Mouse (Mus musculus) intestine, embryonic 16.5 days (tissue): ENCODE data around the gene Padi1. TPM values are rescaled to one million over a fixed set of nuclear protein-coding genes. Genes with fewer than 3 reads are reported as not detected.

ENCODE experiments used
- ATAC-seq: fragments of 200-750 bp; cut with Nextera tagmentation; 2 replicates; pipeline ENCODE4 v1.8.0; 2017; ENCODE audit warnings: moderate TSS enrichment, moderate library complexity
- H3K27ac ChIP-seq: fragments of 300-500 bp; sonication (generic); 2 replicates; pipeline ENCODE4 v1.5.1; 2014; ENCODE audit warnings: mild to moderate bottlenecking, low read length
- H3K27me3 ChIP-seq: fragments of 300-500 bp; sonication (generic); replicated peaks from 2 replicates; pipeline ENCODE4 v1.6.1; 2014; ENCODE audit warnings: low read length, control low read depth, mixed read lengths; ENCODE audit not compliant: control insufficient read depth, insufficient read depth
- H3K36me3 ChIP-seq: fragments of 300-500 bp; sonication (generic); 2 replicates; pipeline ENCODE4 v1.6.1; 2014; ENCODE audit warnings: low read length, control low read depth; ENCODE audit not compliant: control insufficient read depth, insufficient read depth
- H3K4me1 ChIP-seq: fragments of 300-500 bp; sonication (generic); 2 replicates; pipeline ENCODE4 v1.6.1; 2014; ENCODE audit warnings: low read length, control low read depth, mixed read lengths; ENCODE audit not compliant: control insufficient read depth, insufficient read depth
- H3K4me2 ChIP-seq: fragments of 300-500 bp; sonication (generic); 2 replicates; pipeline ENCODE4 v1.6.1; 2014; ENCODE audit warnings: low read depth, low read length, control low read depth
- H3K4me3 ChIP-seq: fragments of 300-500 bp; sonication (generic); 2 replicates; pipeline ENCODE4 v1.5.1; 2014; ENCODE audit warnings: mild to moderate bottlenecking, low read length
- H3K9ac ChIP-seq: fragments of 300-500 bp; sonication (generic); 2 replicates; pipeline ENCODE4 v1.6.1; 2014; ENCODE audit warnings: low read depth, low read length
- H3K9me3 ChIP-seq: fragments of 300-500 bp; sonication (generic); 2 replicates; pipeline ENCODE4 v1.6.1; 2016; ENCODE audit warnings: low read length, control low read depth; ENCODE audit not compliant: control insufficient read depth
- WGBS: fragments of 180-500 bp; shearing (Covaris S2); extraction: QIAGEN DNeasy Blood & Tissue Kit; methylation state at CpG from one replicate; pipeline ENCODE4 v1.1.7; 2014; 5-methylcytosine and 5-hydroxymethylcytosine counted together
- polyA plus RNA-seq: library from polyadenylated mRNA; unstranded; fragments of >200 nt; fragmentation: Nextera tagmentation; extraction: Ambion mirVana; gene quantifications from 2 replicates; pipeline ENCODE4 v1.2.1, GENCODE M21; 2015

Gene Padi1
- polyA plus RNA-seq = 0.28 and 0.43 TPM in 2 replicates

- H3K27ac ChIP-seq = no peak within 1 kb of the TSS
- H3K4me1 ChIP-seq = no peaks in the 10 kb centered on the region
- H3K9ac ChIP-seq = no peak within 1 kb of the TSS
- no peak within 1 kb of the TSS for H3K4me2 ChIP-seq
- no peaks in the 10 kb centered on the region for H3K9me3 ChIP-seq
- H3K27me3 ChIP-seq = no peaks in the 10 kb centered on the region
- no peak within 1 kb of the TSS for H3K4me3 ChIP-seq
- no peaks in the 10 kb centered on the region for H3K36me3 ChIP-seq
- WGBS = 65% methylated on average over 6 of the region's 6 CpGs
- ATAC-seq = 0 out of 2 replicates have a peak, but pooled peaks have one; percentile 28
Observed at GRCm38 (mm10) chr4:140845666-140846065, at the start of gene Padi1. TSS of gene Padi1 (minus strand) at chr4:140845778.

GRCm38 (mm10) chr4:140892163-140892530, 46.6 kb upstream of the Padi1 start:
- no peak overlapping the region for H3K4me2 ChIP-seq
- no peaks in the 10 kb centered on the region for H3K27me3 ChIP-seq
- H3K4me1 ChIP-seq = no peaks in the 10 kb centered on the region
- H3K36me3 ChIP-seq = no peaks in the 10 kb centered on the region
- no peak overlapping the region for H3K27ac ChIP-seq
- 60% methylated on average over 1 of the region's 1 CpGs for WGBS
- H3K9ac ChIP-seq = no peak overlapping the region
- H3K4me3 ChIP-seq = no peak overlapping the region
- H3K9me3 ChIP-seq = no peaks in the 10 kb centered on the region
- ATAC-seq = no peak

GRCm38 (mm10) chr4:140891525-140892162, 46.1 kb upstream of the Padi1 start:
- ATAC-seq = no peak
- no peaks in the 10 kb centered on the region for H3K4me1 ChIP-seq
- no peaks in the 10 kb centered on the region for H3K27me3 ChIP-seq
- H3K4me2 ChIP-seq = no peak overlapping the region
- no peak overlapping the region for H3K4me3 ChIP-seq
- no peaks in the 10 kb centered on the region for H3K36me3 ChIP-seq
- H3K9ac ChIP-seq = no peak overlapping the region
- no peak overlapping the region for H3K27ac ChIP-seq
- no peaks in the 10 kb centered on the region for H3K9me3 ChIP-seq
- WGBS = 94% methylated on average over 14 of the region's 14 CpGs

- Histone ChIP-seq H3K36me3 (no peaks in the 10 kb centered on the region), H3K4me2 (no peak overlapping the region), H3K9me3 (peaks cover 4% of the 10 kb centered on the region; the same call in 1 of the 2 replicates), H3K4me1 (peaks cover 13% of the 10 kb centered on the region), H3K4me3 (no peak overlapping the region), H3K27me3 (no peaks in the 10 kb centered on the region), H3K9ac (no peak overlapping the region), H3K27ac (peak overlapping the region; percentile 30)
- ATAC-seq = peak; percentile 63
- WGBS = 23% methylated on average over 4 of the region's 4 CpGs
Observed at GRCm38 (mm10) chr4:140883852-140884251, 38.3 kb upstream of the Padi1 start.

GRCm38 (mm10) chr4:140882981-140883380, 37.4 kb upstream of the Padi1 start:
- Histone ChIP-seq H3K36me3 (no peaks in the 10 kb centered on the region), H3K27ac (no peak overlapping the region), H3K9me3 (peaks cover 4% of the 10 kb centered on the region; the same call in 1 of the 2 replicates), H3K4me1 (peaks cover 13% of the 10 kb centered on the region), H3K4me3 (no peak overlapping the region), H3K9ac (no peak overlapping the region), H3K27me3 (no peaks in the 10 kb centered on the region), H3K4me2 (no peak overlapping the region)
- WGBS = 96% methylated on average over 3 of the region's 3 CpGs
- ATAC-seq = no peak

GRCm38 (mm10) chr4:140882365-140882764, 36.8 kb upstream of the Padi1 start:
- peaks cover 4% of the 10 kb centered on the region; the same call in 1 of the 2 replicates for H3K9me3 ChIP-seq
- WGBS = 61% methylated on average over 4 of the region's 4 CpGs
- no peaks in the 10 kb centered on the region for H3K27me3 ChIP-seq
- H3K27ac ChIP-seq = no peak overlapping the region
- ATAC-seq = no peak
- no peaks in the 10 kb centered on the region for H3K36me3 ChIP-seq
- no peak overlapping the region for H3K9ac ChIP-seq
- H3K4me1 ChIP-seq = peaks cover 13% of the 10 kb centered on the region
- no peak overlapping the region for H3K4me3 ChIP-seq
- no peak overlapping the region for H3K4me2 ChIP-seq

- no peak overlapping the region for H3K4me2 ChIP-seq
- H3K27me3 ChIP-seq = no peaks in the 10 kb centered on the region
- no peak overlapping the region for H3K9ac ChIP-seq
- H3K4me1 ChIP-seq = peaks cover 13% of the 10 kb centered on the region
- H3K27ac ChIP-seq = no peak overlapping the region
- WGBS = 92% methylated on average over 13 of the region's 13 CpGs
- no peaks in the 10 kb centered on the region for H3K36me3 ChIP-seq
- no peak overlapping the region for H3K4me3 ChIP-seq
- H3K9me3 ChIP-seq = peaks cover 4% of the 10 kb centered on the region; the same call in 1 of the 2 replicates
- ATAC-seq = no peak
Observed at GRCm38 (mm10) chr4:140881771-140882170, 36.2 kb upstream of the Padi1 start.

GRCm38 (mm10) chr4:140881026-140881670, 35.6 kb upstream of the Padi1 start:
- Histone ChIP-seq H3K9me3 (peaks cover 4% of the 10 kb centered on the region; the same call in 1 of the 2 replicates), H3K4me1 (peaks cover 13% of the 10 kb centered on the region), H3K27ac (no peak overlapping the region), H3K36me3 (no peaks in the 10 kb centered on the region), H3K9ac (no peak overlapping the region), H3K4me3 (no peak overlapping the region), H3K27me3 (no peaks in the 10 kb centered on the region), H3K4me2 (no peak overlapping the region)
- ATAC-seq = no peak
- 86% methylated on average over 8 of the region's 8 CpGs for WGBS

GRCm38 (mm10) chr4:140880207-140880606, 34.6 kb upstream of the Padi1 start:
- no peak overlapping the region for H3K27ac ChIP-seq
- WGBS = 81% methylated on average over 3 of the region's 3 CpGs
- H3K4me2 ChIP-seq = no peak overlapping the region
- H3K9me3 ChIP-seq = peaks cover 4% of the 10 kb centered on the region; the same call in 1 of the 2 replicates
- H3K27me3 ChIP-seq = no peaks in the 10 kb centered on the region
- no peak overlapping the region for H3K4me3 ChIP-seq
- H3K36me3 ChIP-seq = no peaks in the 10 kb centered on the region
- ATAC-seq = no peak
- H3K9ac ChIP-seq = no peak overlapping the region
- peaks cover 13% of the 10 kb centered on the region for H3K4me1 ChIP-seq
